Mouse (Mus musculus): ENCODE data around the gene Ankrd55. TPM values are rescaled to one million over a fixed set of nuclear protein-coding genes. Genes with fewer than 3 reads are reported as not detected.

The Ankrd55 gene
- 0.08 TPM in 1 of 2 replicates, not detected in the other for polyA plus RNA-seq (2015; fragmentation: Nextera tagmentation; extraction: Ambion mirVana)

DNA sequence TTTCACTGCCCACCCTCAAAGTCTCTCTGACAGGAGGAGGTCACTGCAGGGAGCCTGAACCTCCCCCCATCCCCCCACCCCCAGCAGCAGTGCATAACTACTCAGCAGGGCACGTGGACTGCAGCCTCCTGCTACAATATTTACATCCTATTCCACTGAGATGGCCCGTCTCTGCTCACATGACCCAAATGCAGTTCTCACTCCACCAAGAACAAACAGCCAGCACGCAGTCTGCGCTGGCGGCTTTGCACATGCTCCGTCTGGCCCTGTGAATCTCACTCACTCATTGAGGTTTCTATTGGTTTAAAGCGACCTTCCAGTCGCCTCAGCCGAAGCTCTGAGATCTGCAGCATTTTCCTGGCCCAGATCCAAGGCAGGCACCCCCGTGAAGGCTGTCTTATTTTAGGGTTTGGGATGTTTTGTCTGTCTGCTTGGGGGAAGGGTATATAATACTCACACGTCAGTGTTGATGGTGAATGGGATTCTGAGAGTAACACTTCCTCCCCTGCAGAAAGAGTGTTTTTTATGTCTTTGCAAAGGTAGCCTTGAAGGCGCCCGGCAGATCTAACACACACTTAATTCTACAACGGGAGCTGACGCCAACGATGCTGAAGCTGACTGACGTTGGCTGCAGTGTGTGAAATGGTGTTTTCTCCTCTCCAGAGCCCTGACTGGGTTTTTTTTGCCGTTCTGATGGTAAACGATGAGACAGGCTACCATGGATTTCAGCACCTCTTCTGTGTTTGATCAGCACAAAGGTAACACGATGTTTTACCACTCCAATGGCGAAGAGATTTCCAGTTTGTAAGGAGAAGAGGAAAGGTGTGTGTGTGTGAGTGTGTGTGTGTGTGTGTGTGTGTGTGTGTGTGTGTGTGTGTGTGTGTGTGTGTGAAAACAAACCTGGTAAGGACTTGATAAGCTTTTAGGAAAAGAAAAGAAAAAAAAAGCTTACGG lies at the start of gene Ankrd55:
Gene Ankrd55 (plus strand): TSS at position 227 of the 954 bp plus-strand sequence.
- 7% methylated on average over 22 of the region's 22 CpGs for WGBS
- Histone ChIP-seq H3K9me3 (ENCODE audit: control insufficient read depth, low read length) (no peaks in the 10 kb centered on the region), H3K27ac (ENCODE audit: low read length) (no peak within 1 kb of the TSS), H3K36me3 (ENCODE audit: control insufficient read depth, insufficient read depth, low read length) (no peaks in the 10 kb centered on the region), H3K9ac (ENCODE audit: low read length) (peak within 1 kb of the TSS; percentile 27; the same call in 1 of the 2 replicates), H3K4me1 (replicated peaks; ENCODE audit: control insufficient read depth, insufficient read depth, low read length) (peaks cover 13% of the 10 kb centered on the region), H3K4me3 (ENCODE audit: low read length) (peak within 1 kb of the TSS; percentile 34), H3K27me3 (ENCODE audit: control insufficient read depth, insufficient read depth, low read depth, low read length) (no peaks in the 10 kb centered on the region), H3K4me2 (ENCODE audit: low read depth, low read length) (peak within 1 kb of the TSS; percentile 63)
- ATAC-seq (ENCODE audit: low read depth), result peak; percentile 96

DNA sequence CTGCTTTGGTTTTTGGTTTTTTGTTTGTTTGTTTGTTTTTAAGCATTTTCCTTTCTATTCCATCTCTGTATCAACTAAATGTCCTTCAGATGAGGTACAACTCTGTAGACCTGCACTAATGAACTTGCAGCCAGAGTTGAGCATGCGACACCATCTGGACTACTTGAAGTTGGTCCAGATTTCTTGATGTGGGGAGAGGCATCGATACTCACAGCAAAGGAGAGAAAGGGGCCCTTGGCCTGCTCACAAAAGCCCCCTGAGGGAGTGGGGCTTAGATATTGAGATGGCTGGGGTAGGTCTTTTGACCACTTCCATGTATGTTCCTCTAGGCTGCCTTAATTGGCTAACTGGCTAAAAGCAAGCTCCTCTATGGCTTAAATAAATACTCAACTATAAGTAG lies 49.0 kb upstream of the Ankrd55 start:
- H3K27ac ChIP-seq (ENCODE audit: low read length), result no peak overlapping the region
- H3K4me1 ChIP-seq (replicated peaks; ENCODE audit: control insufficient read depth, insufficient read depth, low read length), result no peaks in the 10 kb centered on the region; the same call in 1 of the 2 replicates
- no peaks in the 10 kb centered on the region for H3K36me3 ChIP-seq (ENCODE audit: control insufficient read depth, insufficient read depth, low read length)
- H3K9me3 ChIP-seq (ENCODE audit: control insufficient read depth, low read length), result 0 out of 2 replicates have a peak, but pooled peaks cover 2% of the 10 kb centered on the region
- no peak for ATAC-seq (ENCODE audit: low read depth)
- 88% methylated on average over 2 of the region's 2 CpGs for WGBS
- no peaks in the 10 kb centered on the region for H3K27me3 ChIP-seq (ENCODE audit: control insufficient read depth, insufficient read depth, low read depth, low read length)
- H3K4me3 ChIP-seq (ENCODE audit: low read length), result no peak overlapping the region
- H3K9ac ChIP-seq (ENCODE audit: low read length), result no peak overlapping the region
- no peak overlapping the region for H3K4me2 ChIP-seq (ENCODE audit: low read depth, low read length)

DNA sequence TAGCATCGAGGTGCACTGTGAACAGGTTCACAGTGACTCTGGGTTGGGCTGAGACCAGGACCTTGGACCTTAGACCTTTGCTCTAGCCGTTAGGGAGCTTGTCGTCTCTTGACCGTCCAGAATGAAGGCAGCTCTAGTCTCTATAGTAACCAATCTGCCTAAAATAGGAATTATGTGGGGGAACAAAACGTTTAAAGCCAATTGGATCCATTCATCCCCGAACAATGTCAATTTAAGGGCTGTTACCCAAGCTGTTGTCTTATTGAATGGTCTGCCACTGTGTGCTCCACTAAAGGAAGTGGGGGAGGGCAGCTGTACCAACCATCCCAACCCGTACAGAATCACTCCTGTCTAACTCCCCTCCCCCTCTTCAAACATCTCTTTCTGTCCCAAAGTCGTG lies 46.8 kb upstream of the Ankrd55 start:
- Histone ChIP-seq H3K4me1 (replicated peaks; ENCODE audit: control insufficient read depth, insufficient read depth, low read length) (no peaks in the 10 kb centered on the region; the same call in 1 of the 2 replicates), H3K4me3 (ENCODE audit: low read length) (no peak overlapping the region), H3K36me3 (ENCODE audit: control insufficient read depth, insufficient read depth, low read length) (no peaks in the 10 kb centered on the region), H3K27ac (ENCODE audit: low read length) (no peak overlapping the region), H3K9ac (ENCODE audit: low read length) (no peak overlapping the region), H3K27me3 (ENCODE audit: control insufficient read depth, insufficient read depth, low read depth, low read length) (no peaks in the 10 kb centered on the region), H3K4me2 (ENCODE audit: low read depth, low read length) (no peak overlapping the region), H3K9me3 (ENCODE audit: control insufficient read depth, low read length) (0 out of 2 replicates have a peak, but pooled peaks cover 4% of the 10 kb centered on the region)
- ATAC-seq (ENCODE audit: low read depth), result no peak
- 39% methylated on average over 8 of the region's 8 CpGs for WGBS

DNA sequence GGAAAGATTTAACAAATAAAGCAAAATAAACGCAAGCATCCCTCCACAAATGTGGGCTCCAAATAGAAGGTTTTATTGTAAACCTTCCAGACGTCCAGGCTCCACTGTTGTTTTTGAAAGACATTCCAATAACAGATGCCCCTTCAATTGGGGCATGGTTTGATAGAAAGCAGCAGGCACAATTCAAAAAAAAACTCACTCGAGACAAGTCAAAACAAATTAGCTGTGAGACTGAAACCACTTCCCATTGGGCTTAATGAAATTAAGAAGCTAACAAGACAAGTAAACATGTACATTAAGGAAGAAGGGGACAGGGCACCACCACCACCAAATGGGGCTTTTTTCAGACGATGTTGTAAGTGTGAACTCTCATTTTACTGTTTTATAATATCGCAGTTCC lies 43.1 kb upstream of the Ankrd55 start:
- no peak overlapping the region for H3K27ac ChIP-seq (ENCODE audit: low read length)
- no peak overlapping the region for H3K9ac ChIP-seq (ENCODE audit: low read length)
- H3K27me3 ChIP-seq (ENCODE audit: control insufficient read depth, insufficient read depth, low read depth, low read length), result no peaks in the 10 kb centered on the region
- no peaks in the 10 kb centered on the region for H3K36me3 ChIP-seq (ENCODE audit: control insufficient read depth, insufficient read depth, low read length)
- H3K9me3 ChIP-seq (ENCODE audit: control insufficient read depth, low read length), result peaks cover 11% of the 10 kb centered on the region
- 52% methylated on average over 5 of the region's 5 CpGs for WGBS
- no peak overlapping the region for H3K4me3 ChIP-seq (ENCODE audit: low read length)
- no peaks in the 10 kb centered on the region; the same call in 1 of the 2 replicates for H3K4me1 ChIP-seq (replicated peaks; ENCODE audit: control insufficient read depth, insufficient read depth, low read length)
- no peak overlapping the region for H3K4me2 ChIP-seq (ENCODE audit: low read depth, low read length)
- no peak for ATAC-seq (ENCODE audit: low read depth)

DNA sequence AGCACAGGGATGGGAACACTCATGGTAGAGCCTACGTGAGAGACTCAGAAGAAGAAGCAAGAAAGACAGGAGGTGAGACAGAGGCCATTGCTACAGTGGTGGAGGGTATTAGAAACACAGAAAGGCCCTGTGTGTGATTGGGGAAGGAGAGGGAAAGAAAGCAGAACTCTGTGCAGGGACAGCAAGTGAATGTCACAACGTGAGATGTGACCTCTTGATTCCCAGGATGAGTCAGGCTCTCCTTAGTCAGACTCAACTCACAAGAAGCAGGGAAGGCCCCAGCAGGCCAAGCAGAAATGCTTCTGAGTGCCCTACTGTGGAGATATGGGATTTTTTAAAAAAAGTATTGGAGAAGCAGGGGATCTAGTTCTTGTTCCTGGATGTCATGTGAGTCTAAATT lies 36.8 kb upstream of the Ankrd55 start:
- no peak for ATAC-seq (ENCODE audit: low read depth)
- Histone ChIP-seq H3K27me3 (ENCODE audit: control insufficient read depth, insufficient read depth, low read depth, low read length) (no peaks in the 10 kb centered on the region), H3K36me3 (ENCODE audit: control insufficient read depth, insufficient read depth, low read length) (no peaks in the 10 kb centered on the region), H3K9ac (ENCODE audit: low read length) (no peak overlapping the region), H3K4me3 (ENCODE audit: low read length) (no peak overlapping the region), H3K4me1 (replicated peaks; ENCODE audit: control insufficient read depth, insufficient read depth, low read length) (peaks cover 32% of the 10 kb centered on the region), H3K9me3 (ENCODE audit: control insufficient read depth, low read length) (peaks cover 7% of the 10 kb centered on the region), H3K4me2 (ENCODE audit: low read depth, low read length) (no peak overlapping the region), H3K27ac (ENCODE audit: low read length) (peak overlapping the region; percentile 50)
- 58% methylated on average over 2 of the region's 2 CpGs for WGBS

DNA sequence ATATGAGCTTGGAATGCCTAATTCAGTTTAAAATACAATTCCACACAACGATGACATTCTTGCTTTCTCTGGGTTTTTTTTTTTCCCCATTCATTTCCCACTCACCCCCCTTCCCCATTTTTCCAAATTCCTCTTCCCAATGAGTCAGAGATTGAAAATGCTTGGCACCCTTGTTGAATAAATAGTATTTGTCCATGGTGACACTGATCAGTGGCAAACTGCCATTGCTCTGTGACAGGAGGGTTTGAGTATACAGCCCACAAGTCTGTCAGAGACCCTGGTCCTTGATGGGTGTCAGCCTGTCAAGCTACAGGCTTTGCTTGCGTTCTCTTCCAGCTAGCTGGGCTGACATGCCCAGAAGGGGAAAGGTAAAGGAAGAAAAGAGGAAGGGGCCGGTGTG lies 36.2 kb upstream of the Ankrd55 start:
- 57% methylated on average over 3 of the region's 3 CpGs for WGBS
- no peaks in the 10 kb centered on the region for H3K27me3 ChIP-seq (ENCODE audit: control insufficient read depth, insufficient read depth, low read depth, low read length)
- ATAC-seq (ENCODE audit: low read depth), result peak; percentile 64; the same call in 1 of the 2 replicates
- no peak overlapping the region for H3K4me2 ChIP-seq (ENCODE audit: low read depth, low read length)
- no peak overlapping the region for H3K9ac ChIP-seq (ENCODE audit: low read length)
- H3K36me3 ChIP-seq (ENCODE audit: control insufficient read depth, insufficient read depth, low read length), result no peaks in the 10 kb centered on the region
- H3K4me1 ChIP-seq (replicated peaks; ENCODE audit: control insufficient read depth, insufficient read depth, low read length), result peaks cover 32% of the 10 kb centered on the region
- peak overlapping the region; percentile 50; the same call in 1 of the 2 replicates for H3K27ac ChIP-seq (ENCODE audit: low read length)
- H3K9me3 ChIP-seq (ENCODE audit: control insufficient read depth, low read length), result peaks cover 7% of the 10 kb centered on the region
- H3K4me3 ChIP-seq (ENCODE audit: low read length), result no peak overlapping the region

DNA sequence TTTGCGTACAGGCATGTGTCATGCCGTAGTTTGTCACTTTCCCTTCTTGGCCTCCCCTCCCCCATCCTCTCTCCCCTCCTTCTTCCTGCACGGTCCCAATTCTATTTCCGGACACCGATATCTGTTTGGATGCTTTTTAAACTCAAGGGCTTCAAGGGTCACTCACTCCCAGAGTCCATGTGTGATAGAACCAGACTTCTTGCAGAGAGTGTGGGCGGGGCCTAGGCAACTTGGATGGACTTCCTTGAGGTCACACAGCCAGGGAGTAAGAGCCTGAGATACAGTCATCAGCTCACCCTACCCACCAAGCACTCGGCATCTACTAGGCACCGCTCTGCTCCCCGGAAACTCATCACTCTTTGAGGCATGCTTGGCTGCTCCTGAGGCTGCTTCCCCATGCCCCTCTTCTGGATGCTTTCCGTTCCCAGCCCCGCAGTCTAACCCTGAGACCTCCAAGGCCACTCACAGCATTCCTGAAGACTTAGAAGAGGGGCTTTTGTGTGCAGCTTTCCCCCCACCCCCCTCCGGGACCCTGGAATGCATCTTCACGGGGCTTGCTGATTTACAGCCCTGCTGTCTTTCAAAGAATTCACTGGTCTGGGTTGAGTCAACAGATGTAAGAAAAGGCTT lies 35.1 kb upstream of the Ankrd55 start:
- Histone ChIP-seq H3K9me3 (ENCODE audit: control insufficient read depth, low read length) (peaks cover 7% of the 10 kb centered on the region), H3K9ac (ENCODE audit: low read length) (no peak overlapping the region), H3K27me3 (ENCODE audit: control insufficient read depth, insufficient read depth, low read depth, low read length) (no peaks in the 10 kb centered on the region), H3K27ac (ENCODE audit: low read length) (0 out of 2 replicates have a peak overlapping the region, but pooled peaks have one; percentile 17), H3K4me3 (ENCODE audit: low read length) (no peak overlapping the region), H3K4me1 (replicated peaks; ENCODE audit: control insufficient read depth, insufficient read depth, low read length) (peaks cover 32% of the 10 kb centered on the region), H3K36me3 (ENCODE audit: control insufficient read depth, insufficient read depth, low read length) (no peaks in the 10 kb centered on the region), H3K4me2 (ENCODE audit: low read depth, low read length) (no peak overlapping the region)
- 34% methylated on average over 13 of the region's 13 CpGs for WGBS
- peak; percentile 42; the same call in 1 of the 2 replicates for ATAC-seq (ENCODE audit: low read depth)

DNA sequence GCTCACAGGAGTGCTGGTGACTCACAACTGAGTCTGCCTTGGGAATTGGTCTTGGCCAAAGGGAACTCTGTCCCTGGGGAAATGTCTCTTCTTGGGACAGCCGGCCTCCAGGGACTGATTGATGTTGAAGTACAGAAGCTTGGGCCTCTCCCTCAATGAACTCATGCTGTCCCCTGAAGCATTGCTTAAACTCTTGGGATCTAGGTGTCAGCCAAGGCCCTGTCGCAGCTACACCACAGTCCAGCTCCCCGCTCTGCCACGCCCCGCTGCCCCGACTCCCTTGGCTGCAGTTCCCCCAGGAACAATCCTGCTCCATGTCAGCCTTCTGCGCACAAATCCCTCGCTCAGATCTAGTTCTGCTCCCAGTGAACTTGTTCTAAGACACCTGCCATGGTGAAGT lies 34.1 kb upstream of the Ankrd55 start:
- Histone ChIP-seq H3K9ac (ENCODE audit: low read length) (0 out of 2 replicates have a peak overlapping the region, but pooled peaks have one; percentile 26), H3K4me3 (ENCODE audit: low read length) (no peak overlapping the region), H3K36me3 (ENCODE audit: control insufficient read depth, insufficient read depth, low read length) (no peaks in the 10 kb centered on the region), H3K4me2 (ENCODE audit: low read depth, low read length) (no peak overlapping the region), H3K4me1 (replicated peaks; ENCODE audit: control insufficient read depth, insufficient read depth, low read length) (peaks cover 33% of the 10 kb centered on the region), H3K27me3 (ENCODE audit: control insufficient read depth, insufficient read depth, low read depth, low read length) (no peaks in the 10 kb centered on the region), H3K9me3 (ENCODE audit: control insufficient read depth, low read length) (peaks cover 7% of the 10 kb centered on the region), H3K27ac (ENCODE audit: low read length) (peak overlapping the region; percentile 58)
- ATAC-seq (ENCODE audit: low read depth), result peak; percentile 62
- WGBS, result 43% methylated on average over 8 of the region's 8 CpGs

DNA sequence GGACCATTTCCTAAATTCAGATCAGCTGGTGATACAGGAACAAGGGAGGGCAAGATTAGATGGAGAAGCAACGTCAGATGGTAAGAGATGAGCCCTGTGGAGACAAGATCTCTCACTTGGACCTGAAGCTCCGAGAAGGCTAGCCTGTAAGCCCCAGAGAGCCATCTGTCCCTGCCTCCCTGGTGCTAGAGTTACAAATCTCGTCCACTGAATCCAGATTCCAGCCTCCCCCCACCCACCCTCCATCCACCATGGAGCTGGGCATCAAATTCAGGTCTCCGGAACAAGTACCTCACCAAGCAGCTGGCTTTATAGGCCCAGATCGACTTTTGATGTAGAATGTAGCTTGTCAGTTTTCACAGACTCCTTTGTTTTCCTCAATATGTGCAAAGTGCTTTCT lies 32.4 kb upstream of the Ankrd55 start:
- Histone ChIP-seq H3K4me1 (replicated peaks; ENCODE audit: control insufficient read depth, insufficient read depth, low read length) (peaks cover 35% of the 10 kb centered on the region), H3K4me2 (ENCODE audit: low read depth, low read length) (no peak overlapping the region), H3K27me3 (ENCODE audit: control insufficient read depth, insufficient read depth, low read depth, low read length) (no peaks in the 10 kb centered on the region), H3K27ac (ENCODE audit: low read length) (no peak overlapping the region), H3K9ac (ENCODE audit: low read length) (no peak overlapping the region), H3K9me3 (ENCODE audit: control insufficient read depth, low read length) (no peaks in the 10 kb centered on the region), H3K4me3 (ENCODE audit: low read length) (no peak overlapping the region), H3K36me3 (ENCODE audit: control insufficient read depth, insufficient read depth, low read length) (no peaks in the 10 kb centered on the region)
- no peak for ATAC-seq (ENCODE audit: low read depth)
- WGBS, result 71% methylated on average over 5 of the region's 5 CpGs

All from lung, embryonic 16.5 days (tissue).